Mouse (Mus musculus) spleen, postnatal 10 days (tissue): ENCODE results near the gene Atp5b.
A peak's percentile ranks its signal among the peaks of the same experiment; 100 is the strongest.

Experiments
- DNase-seq, 2 experiments: peaks; one replicate each; pipeline ENCODE4 v3.0.0; 2021 to 2022; ENCODE audit warnings: low spot score in 2 of 2

Atp5b gene

DNA sequence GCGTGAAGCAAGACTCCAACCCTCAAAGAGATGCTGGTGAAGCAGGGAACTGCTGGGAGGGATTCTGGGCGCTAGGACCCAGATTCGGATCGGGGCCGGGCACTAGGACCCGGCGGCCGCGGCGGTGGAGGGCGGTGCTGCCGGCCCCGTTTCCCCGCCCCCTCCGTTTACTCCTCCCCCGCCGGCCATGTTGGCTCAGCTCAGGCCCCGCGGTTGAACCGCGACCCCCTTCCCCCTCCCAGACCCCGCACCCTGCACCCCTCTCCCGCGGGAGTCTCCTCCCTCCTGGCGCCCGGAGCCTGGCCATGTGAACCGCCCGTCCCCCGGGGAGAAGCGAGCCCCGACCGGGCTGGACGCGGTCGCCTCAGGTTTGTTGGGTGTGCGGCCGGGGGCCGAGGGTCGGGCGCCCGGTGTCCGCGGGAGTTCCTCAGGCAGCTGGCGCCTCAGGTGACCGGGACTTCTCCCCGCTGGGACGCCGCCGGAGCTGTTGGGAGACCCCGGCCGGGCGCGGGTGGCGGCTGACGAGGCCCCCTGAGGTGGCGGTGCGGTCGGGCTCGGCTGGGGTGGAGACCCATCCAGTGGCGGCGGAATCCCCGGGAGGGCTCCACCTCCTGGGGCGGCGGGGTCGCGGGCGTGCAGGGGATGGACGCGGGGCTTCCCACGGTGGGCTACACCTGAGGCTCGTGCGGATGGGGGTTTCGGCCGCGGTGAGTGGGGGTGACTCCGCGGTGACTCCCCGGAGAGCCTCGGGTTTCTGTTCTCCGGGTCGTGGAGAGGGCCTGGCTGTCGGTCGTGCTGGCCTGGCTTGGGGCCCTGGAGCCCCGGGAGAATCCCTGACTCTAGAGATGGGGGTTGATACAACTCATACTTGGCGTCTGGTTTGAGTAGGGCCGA is 13.9 kb downstream of the Atp5b start:
- DNase-seq: peak; percentile 81 to 93

- DNase-seq: peak; percentile 52 to 73
Measured at GRCm38 (mm10) chr10:128097587-128097971, 14.5 kb downstream of the Atp5b start.

- no peak for DNase-seq
Measured at GRCm38 (mm10) chr10:128110103-128110761, 27.2 kb downstream of the Atp5b start.

- DNase-seq: no peak
Measured at GRCm38 (mm10) chr10:128111227-128111626, 28.2 kb downstream of the Atp5b start.

DNA sequence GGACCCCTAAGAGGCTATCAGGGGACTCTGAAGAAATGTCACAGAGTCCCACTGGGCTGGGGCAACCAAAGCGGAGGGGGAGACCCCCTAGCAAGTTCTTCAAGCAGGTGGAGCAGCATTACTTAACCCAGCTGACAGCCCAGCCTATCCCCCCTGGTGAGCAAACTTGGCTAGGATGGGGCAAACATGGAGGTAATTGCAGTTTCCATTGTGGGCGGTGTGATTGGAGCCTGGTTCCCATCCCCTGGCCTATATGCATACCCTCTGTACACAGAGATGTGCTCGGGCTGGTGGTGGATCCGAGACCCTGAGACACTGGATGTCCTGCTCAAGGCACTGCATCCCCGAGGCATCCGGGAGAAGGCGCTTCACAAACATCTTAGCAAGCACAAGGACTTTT is 40.8 kb downstream of the Atp5b start:
- no peak for DNase-seq

GRCm38 (mm10) chr10:128124831-128125230 is 41.8 kb downstream of the Atp5b start:
- DNase-seq: no peak

DNA sequence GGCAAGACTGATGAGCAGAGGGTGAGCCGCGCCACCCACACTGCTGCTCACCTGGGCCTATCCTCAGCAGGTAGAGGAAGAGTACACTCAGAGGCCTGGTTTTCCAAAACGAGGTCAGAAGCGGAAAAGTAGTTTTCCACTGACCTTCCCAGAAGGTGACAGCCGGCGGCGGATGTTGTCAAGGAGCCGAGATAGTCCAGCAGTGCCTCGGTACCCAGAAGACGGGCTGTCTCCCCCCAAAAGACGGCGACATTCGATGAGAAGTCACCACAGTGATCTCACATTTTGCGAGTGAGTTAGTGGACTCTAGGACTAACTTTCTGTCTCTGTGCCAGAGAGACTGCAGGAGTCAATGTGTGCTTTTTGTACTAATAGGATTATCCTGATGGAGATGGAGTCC is 42.9 kb downstream of the Atp5b start:
- no peak for DNase-seq

DNA sequence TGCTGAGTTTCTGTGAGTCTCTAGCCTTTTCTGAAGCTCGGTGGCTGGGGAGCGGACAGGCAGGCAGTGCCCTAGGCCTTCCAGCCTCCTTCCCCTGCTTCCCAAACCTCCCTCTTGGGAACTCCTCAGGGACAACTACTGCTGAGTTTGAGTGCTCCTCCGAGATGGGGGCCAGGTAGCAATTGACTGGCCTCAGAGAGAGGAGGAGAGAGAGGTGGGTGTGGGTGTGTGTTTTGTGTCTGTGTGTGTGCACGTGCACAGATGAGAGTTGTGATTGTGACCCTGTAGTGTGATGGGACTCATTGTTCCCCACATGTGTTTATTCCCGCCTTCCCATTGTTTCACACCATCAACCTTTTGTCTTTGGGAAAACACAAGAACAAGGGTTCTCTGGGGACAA is 44.4 kb downstream of the Atp5b start:
- DNase-seq: no peak

DNA sequence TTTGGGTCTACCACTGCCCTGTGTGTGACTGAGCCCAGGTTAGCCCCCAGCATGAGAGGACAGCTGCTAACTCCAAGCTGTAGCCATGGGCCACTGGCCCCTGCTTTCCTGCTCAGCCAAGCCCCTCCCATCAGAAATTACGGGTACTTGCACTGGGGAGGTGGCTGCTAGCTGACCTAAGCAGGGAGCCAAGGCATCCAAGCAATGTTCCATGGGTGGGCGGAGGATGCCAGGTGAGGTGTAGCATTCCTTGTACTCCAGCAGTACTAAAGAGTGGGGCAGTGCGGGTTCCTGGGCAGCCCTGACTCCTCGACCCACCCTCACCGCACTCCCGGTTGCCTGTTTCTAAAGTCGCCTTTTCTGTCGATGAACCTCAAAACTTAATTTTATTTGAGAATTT is 45.1 kb downstream of the Atp5b start:
- no peak for DNase-seq

GRCm38 (mm10) chr10:128131297-128131696 is 48.2 kb downstream of the Atp5b start:
- DNase-seq: no peak

- DNase-seq: no peak
Measured at GRCm38 (mm10) chr10:128131812-128132211, 48.7 kb downstream of the Atp5b start.

DNA sequence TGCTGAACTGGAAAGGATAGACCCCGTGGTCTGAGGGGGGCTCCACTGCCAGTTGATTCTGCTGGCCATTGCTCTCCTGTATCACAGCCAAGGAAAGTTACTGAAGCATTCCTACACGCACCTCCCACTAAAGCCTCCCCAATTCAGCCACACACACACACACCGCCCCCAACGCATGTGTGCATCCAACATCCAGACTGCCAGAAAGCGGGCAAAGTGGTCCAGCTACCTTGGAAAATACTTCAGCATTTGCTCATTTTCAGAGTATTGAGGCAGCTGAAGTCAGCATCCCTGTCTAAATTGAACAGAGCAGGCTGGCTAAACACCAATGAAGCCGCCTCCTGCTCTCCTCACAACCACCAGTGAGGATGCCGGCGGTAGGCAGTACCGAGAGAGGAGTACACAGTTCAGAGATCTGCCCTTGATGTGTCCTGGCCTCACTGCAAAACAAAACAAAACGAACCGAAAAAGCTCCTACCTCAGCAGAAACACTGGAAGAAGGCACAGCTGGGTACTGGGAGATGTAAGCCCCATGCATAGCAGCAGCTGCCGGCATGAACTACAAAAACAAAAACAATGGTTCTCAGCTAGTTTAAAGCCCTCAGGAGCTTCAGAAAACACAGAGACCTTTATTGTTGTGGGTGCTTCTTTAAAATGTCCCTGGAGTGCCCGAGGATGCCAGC is 50.7 kb downstream of the Atp5b start:
- DNase-seq: no peak

- no peak for DNase-seq
Measured at GRCm38 (mm10) chr10:128135374-128135773, 52.3 kb downstream of the Atp5b start.
